Mouse (Mus musculus): ENCODE measurements at regions not wholly inside any gene's neighbourhood (a gene's known extent, or its start where the extent isn't known, plus 50 kb on each side); places are given as distances from the start of the nearest gene placed in this dataset.

DNA sequence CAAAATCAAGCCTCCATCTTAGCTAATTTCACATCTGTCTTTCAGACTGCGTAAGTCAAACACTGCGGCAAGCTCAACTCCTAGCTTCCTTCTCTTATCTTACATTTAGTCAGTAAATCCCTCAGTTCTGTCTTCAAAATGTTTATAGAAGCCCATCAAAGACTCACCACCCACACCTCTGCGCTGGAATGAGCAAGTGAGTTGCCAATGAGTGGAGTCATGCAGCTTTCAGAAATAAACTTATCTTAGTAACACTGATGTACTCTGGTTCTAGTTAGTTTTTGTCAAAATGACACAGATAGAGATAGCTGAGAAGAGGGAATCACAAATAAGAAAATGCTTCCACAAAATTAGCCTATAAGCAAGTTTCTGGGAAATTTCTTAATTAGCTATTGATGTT is 280.7 kb upstream of the Prkd1 start:
- DNase-seq: no peak

DNA sequence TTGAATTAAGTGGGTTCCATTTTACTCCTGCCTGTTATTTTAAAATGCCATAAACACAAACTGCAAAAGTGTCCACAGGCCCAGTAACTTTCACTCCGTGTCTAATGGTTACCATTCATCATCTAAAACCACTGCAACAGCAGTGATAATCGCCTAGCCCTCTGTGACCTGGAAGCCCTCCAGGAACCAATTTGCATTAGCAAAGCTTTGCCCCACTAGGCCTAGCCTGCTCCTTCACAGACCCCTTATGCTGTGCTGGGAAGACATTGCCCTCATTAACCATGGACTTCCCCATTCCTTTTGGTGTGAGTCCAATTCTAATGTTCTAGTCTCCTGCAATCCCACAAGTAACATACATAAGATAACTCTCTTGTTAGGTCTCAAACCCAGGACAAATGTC is 277.3 kb upstream of the Prkd1 start:
- DNase-seq: no peak

DNA sequence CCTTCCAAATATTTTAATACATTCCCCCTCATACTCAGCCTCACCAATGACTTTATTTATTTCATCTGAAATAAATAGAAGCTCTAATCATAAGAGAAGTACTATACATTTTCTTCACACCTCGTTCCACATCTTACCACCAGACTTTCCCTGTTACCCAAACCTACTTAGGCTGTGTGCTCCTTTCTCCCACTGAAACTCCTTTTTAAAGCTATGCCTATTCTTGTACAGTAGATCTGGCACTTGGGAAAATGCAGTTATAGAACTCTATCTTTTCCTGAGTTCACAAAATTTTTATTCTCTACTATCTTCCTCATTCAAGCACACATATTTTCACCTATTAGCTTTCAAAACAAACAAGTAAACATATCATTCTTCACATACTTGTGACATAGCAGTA is 272.8 kb upstream of the Prkd1 start:
- no peak for DNase-seq

DNA sequence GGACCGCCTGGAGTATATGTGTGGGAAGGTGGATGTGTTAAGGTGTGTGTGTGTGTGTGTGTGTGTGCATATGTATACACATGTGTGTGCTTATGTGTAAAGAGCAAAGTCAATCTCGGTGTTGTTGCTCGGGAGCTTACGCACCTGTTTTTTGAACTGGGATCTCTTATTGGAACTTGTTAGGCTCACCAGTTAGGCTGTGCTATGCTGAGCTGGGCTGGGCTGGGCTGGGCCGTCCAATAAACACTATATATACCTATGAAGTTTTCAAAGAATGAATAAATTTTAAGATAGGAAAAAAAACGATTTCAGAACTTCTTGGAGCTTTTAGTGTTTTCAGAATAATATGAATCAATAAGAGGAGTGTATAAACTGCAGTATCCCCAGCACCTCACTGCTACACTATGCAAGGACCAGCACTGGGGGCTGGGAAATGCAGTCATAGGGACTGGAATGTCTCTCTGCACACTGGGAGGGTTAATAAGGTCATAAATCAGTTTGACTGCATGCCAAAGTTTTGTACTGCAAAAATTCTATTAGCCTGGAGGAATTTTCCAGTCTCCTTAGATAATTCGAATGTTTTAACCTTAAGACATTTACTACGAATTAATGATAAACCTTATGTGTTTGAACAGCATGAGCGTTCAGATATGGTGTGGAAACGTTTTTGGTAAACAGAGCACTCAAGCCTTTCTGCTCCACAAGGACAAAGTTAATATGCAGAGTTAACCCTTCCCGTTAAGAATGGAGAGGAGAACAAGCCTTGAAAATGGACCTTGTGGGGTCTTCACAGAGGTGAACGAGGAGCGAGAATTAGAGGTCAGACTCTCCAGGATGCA is 250.9 kb upstream of the Prkd1 start:
- DNase-seq: no peak

DNA sequence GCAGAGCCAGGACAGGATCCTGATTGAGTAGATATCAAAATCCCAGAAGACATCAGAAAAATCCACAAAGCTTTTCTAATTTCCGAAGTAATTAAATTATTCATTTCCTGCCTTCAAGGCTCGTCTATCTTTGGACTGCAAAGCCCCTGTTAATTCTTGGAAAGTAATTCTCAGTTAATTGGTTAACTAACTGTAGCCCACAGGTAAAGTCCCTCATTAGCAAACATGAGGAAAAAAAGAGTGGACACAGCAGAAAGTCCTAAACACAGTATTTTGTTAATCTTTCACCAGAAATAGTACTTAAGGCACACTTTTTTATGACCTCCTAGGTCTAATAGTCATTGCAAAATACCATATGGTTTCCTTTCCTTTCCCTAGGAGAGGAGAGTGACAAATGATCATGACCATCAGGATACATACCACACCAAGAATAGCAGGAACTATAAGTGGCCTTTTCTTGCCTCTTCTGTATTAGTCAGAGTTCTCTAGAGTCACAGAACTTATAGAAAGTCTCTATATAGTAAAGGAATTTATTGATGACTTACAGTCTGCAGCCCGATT is 248.8 kb upstream of the Prkd1 start:
- DNase-seq: no peak

DNA sequence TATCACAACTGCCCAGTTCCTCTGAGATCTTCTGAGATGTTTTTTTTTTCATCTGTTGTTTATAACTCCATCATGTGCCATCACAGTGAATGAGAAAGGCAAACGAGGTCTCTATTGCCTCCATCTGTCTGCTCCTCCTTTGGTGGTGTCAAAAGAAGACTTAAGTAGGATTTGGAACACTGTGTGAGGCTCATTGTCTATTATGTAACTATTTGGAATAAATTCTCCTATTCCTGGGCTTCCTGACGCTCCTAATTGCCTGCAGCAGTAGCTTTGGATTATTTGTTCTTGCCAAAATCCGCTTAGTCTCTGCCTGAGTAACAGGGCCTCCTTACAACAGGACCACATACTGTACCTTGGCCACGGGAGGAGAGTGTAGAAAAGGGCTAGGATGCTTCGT is 244.7 kb upstream of the Prkd1 start:
- peak in 1 of 2 experiments; percentile 19 for DNase-seq

DNA sequence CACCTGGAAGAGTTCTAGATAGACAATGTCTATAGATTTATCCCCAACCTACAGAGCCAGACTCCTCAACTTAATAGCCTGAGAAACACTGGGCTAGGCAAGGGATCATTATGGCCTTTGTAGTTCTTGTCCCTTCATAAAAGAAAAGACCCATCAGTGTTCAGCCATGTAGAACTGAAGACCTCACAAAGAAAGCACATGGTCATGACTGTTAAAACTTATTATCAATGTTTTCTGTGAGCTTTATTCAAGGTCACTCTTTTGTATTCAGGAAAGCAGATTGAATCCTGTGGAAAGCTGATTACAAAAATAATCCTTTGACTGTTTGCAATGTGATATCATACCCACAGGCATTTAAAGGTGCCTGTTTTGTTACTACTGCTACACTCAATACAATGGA is 226.9 kb upstream of the Prkd1 start:
- no peak for DNase-seq

DNA sequence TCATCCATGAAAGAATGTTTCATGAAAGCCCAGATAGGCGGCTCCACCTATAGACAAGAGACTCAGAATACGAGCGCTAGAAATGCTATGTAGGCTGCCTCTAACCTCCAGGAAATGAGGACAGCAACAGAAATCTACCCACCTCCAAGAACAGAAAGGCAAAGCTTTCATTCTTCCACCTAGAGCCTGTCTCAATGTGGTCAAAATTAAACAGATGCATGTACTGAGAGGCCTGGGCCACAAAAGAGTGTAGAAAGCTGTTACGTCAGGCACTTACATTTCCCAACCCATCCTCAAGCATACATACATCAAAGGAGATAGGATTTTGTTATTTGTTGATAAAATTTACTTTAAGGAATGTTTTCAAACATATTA is 225.1 kb upstream of the Prkd1 start:
- DNase-seq: no peak

DNA sequence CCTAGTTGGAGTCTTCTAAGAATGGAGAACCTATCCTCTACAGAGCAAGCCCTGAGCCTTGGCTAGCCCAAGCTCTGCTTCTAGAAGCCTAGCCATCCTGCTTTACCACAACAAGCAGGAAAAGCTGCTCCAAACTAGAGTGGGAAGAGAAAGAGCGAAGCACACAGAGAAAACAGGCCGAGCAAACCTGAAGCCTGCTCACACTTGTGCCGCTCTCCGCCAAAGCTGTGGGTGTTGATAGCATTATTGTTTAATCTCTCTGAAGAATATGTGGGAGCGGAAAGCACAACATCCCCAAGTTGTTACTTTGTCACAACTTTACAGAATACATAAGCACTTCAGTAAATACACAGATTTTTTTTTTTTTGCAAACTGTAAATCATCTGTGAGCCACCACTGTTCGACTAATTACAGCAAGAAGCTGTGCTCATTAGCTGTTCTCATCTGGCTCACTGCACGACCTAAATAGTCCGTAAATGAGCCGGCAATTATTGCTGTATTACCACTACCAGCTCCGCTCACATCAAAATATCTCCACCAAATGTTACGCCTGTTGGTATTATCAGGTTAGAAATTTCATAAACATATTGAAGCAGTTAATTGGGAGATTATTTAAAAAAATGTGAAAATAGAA is 224.6 kb upstream of the Prkd1 start:
- DNase-seq: no peak

DNA sequence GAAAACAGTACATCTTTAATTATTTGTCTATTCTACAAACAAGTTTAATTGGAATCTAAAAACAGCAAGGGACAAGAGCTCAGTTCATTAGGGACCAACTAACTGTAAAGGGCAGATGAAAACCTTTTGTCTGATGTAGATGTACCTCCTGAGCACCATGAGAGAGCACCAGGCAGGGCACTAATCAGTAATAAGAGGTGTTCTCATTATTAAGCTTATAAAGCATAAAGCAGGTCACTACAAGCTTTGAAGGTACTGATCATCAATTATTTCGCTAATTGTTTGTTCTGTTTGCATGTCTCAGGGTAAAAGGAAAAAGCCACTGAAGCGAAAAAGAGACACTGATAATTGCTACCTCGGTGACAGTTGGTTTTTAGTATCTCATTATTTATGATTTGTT is 202.7 kb upstream of the Prkd1 start:
- no peak for DNase-seq

DNA sequence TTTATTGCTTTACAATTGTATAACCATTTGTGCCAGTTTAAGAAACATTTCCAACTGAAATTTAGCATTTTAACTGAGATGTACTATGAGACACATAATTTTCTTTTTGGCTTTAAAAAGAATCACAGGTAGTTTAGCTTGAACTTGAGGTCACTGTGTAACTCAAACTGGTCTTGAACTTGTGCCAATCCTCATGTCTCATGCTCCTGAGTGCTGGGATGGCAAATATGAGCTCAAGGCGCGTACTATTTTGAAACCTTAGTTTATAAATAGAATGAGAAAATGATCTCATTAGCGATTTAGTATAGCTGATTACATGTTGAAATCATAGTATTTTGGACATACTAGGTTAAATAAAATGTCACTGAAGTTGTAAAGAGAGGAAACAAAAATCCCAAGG is 199.1 kb upstream of the Prkd1 start:
- DNase-seq: no peak

DNA sequence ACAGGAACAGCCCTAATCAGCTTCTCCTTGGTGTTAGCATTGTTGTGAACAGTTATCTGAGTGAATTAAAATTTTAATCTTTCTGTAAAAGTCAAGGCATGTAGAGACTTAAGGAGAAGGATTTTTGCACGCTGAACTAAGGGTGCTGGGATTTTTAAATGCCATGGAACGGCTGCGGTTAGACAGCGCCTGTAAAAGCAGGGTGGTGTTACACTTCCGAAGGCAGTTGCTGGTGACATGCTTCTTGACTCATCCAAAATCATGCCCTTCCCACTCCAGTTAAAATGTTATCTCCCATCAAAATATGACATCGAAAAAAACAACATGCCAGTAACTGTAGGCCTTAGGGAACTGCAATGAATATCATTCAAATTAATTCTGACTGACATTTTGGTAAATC is 193.8 kb upstream of the Prkd1 start:
- DNase-seq: no peak

DNA sequence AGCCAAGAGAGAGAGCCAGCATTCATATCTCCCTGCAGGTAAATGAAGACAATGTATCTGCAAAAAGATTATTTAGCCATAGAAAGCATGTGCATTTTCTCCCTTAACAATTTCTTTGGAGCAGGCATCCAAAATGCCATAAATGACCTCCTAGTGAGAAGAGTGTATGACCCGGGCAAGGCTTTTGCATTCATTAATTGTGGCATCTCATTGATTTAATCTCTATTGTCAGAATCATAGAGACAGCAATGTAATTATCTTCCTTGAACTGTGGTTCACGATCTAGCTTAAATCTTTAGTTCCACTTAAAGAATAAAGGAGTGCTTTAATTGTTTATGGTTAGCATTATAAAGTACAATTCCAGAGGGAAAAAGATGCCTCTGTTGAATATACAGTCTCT is 190.5 kb upstream of the Prkd1 start:
- no peak for DNase-seq

DNA sequence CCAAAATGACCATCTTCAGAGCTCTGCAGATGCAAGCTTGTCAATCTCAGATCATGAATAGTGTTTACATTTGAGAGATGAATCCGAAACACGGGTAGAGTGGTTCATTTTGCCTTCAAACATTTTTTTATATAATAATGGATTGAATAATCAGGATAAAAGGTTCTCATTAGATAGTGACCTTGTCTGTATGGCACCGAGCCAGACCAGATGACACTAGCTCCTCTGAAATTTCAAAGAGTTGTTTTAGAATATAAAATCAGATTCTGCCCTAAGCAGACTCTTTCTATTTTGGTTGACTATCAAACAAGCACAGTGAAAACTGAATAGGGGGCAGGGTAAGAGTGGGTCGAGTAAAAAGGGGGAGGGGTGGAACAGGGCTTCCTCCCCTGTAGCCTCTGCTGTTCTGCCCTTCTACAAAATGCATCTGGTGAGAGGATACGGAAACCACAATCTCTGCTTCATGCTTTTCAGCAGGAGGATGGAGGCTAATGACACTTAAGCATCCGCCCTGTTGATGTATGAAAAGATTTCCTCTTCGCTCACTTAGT is 159.9 kb upstream of the Prkd1 start:
- DNase-seq: no peak

DNA sequence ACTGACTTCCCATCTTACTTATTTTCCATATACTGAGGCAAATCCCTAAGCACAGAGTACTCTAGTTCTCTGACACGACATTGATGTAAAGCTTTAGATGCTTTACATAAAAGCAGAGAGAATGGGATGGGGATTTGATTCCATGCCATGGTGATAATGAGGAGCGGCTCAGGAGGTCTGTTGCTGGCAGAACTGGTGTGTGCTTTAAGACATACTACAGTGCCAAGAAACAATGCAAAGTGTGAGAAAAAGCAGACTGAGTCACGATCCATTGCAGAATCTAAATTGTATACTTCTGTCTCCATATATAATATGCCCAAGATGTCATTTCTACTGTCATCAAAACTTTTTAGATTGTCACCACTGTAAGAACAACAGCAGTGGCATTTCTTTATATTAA is 155.5 kb upstream of the Prkd1 start:
- no peak for DNase-seq

DNA sequence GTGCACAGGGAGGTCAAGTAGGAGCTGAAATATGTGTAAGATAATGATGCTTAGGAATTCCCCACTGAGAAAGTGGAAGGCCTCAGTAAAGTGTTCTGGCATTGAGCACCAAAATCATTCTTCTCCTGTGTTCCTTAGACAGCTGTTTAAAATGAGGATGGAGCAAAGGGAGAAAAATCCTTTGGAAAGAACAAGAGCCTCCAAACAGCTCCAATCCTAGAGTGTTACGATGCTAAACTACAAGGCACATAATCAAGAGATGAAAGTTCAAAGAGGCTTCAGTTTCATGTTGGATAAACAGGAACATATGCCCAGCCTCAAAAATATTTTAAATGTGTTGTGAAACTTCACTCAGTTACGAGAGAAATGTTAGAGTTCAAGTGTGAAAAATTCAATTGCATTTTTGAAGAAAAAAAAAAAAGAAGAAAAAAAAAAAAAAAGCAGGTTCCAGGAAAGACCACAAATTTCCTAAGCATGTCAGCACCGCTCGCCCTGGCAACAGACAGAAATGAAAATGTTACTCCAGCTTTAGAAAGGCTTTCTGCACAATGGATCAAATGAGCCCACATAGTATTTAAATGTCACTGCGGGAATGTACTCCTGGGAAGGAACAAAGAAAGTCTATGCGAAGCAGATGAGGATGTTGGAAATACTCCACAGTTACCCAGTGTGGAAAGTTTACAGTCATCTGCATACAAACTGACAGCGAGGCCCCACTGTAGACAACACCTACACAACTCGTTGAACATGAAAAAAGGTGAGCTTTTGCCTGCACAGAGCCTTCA is 116.5 kb upstream of the Prkd1 start:
- DNase-seq: no peak

DNA sequence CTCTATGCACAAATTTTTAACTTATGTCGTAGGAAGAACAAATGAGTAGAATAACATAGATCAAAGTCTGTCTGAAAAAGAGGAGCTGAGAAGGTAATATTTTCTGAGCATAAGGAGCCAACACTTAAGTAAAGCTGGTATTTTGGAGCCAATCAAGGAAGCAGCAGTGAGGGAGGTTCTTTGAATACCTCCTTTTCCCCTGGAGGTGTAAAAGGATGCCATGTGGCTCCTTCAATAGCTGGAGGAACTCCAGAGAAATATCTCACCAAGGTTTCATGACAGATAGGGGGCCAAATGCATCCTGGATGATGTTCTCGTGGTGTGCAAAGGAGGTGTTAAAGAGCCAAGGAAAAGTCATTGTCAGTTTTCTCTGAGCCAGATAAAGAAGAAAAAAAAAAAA is 115.6 kb upstream of the Prkd1 start:
- no peak for DNase-seq

DNA sequence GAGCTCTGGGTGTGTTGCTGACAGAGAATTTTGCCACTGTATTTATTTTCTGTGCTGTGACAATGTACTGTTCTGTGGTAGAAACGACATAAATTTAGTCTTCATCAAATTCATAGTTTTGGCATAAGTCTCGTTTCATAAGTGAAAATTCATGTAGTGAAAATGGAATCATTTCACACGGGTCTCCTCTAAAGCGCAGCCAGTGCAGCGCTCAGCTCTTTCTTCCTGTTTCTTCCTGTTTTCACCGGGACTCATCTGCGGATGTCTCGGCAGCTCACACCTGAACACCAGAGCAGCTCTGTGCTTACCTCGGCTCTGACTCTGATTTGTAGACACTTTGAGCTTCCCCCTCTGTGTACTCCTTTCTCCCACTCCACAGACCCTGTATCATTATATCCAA is 85.2 kb upstream of the Prkd1 start:
- DNase-seq: no peak

DNA sequence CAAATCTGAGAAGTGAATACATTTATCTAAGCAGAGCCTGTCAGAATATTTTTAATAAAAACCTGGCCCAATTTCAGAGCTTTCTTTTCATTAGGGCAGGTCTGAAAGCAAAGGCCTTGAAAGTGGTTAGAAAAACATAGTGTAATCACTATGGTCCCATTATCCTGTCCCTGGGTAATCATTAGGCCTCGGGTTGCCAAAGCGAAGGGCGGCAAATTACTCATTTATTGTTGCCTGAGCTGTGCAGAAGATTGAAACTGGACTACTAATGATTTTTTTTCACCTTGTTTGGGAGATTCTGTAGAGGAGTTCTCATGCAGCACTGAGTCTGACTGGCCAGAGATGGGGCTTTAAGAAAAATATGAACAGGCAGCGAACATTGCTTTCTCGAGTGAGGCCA is 63.7 kb upstream of the Prkd1 start:
- no peak for DNase-seq

DNA sequence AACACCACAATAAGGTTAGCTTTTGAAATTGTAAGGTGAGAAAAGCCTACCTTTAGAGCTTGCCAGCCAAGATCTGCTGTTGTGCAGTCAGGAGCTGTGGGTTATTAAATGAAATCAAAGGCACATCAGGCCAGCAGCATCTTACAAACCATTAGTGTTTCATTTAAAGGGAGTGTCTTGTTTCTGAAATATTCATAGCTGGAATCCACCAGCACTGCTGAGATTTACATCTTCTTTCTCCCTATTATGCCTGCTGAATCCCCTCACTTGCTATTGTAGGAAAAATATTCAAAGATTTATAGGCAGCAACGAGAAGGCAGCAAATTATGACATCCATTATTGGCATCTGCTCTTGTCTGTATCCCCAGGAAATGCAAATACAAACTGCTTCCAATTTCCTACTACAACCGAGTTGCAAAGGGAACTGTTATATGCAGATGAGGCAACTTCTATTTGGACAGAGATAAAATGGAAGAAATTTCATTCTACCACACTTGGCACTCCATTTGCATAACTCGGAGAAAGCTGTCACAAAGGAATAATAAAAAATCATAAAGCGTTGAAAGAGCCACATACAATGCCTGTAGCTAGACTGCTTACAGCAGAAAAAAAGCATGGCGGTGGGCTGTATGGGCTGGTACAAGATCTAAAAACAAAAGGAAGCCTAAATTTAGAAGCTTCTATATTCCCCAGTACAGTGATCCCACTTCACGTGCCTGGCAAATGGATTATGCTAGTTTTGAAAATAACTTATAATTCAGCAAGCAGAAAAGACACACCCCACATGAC is 60.3 kb upstream of the Prkd1 start:
- no peak for DNase-seq

DNA sequence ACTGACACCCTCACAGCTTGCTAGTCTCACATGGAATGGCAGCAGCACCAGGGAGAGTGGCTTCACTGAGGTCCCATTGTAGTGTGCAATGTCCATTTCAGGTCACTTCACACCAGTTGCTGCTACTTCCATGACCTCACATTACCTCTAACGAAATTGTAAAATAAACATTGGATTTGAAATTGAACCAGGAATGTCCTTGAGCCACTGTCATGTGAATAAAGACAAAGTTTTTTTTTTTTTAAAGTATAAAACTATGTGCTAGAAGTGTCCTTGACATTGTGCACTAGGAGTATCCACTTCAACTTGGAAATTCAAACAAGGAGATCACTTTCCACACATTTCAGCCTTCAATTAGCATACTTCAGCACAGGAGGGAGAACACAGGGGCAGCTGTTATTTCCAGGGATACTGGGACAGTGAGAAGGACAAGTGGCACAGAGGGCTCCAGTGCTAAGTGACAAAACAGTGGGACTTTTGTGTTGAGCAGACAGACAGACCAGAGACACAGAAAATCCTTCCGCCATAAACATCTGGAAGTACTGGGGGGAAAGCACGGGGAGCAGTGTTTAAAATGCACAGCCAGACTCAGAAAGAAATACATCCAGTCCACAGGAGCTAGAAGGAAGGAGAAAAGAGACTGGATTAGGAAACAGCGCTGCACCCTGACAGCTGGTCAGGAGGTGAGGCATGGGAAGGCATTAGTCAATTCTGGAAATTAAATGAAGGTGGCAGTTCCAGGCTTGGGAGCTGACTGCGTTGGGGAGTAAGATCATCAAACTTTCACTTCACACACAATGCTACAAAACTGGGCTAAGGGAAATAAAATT is 49.9 kb upstream of the Prkd1 start:
- DNase-seq: peak; percentile 2 to 10
